Mouse (Mus musculus) neural tube, embryonic 14.5 days (tissue): Measurements from ENCODE around the gene Coq5. TPM values are rescaled to one million over a fixed set of nuclear protein-coding genes. Genes with fewer than 3 reads are reported as not detected.

Experiments used
- ATAC-seq: fragments of 200-750 bp; cut with Nextera tagmentation; 2 replicates; pipeline ENCODE4 v1.8.0; 2017; ENCODE audit warnings: low read depth, mild to moderate bottlenecking, moderate TSS enrichment, moderate library complexity
- H3K27ac ChIP-seq: fragments of 300-500 bp; sonication (generic); 2 replicates; pipeline ENCODE4 v1.5.1; 2014; ENCODE audit warnings: low read depth, mild to moderate bottlenecking, control low read depth, low read length, moderate library complexity, mixed read lengths
- H3K27me3 ChIP-seq: fragments of 300-500 bp; sonication (generic); 2 replicates; pipeline ENCODE4 v1.6.1; 2014; ENCODE audit warnings: low read length; ENCODE audit not compliant: control insufficient read depth, insufficient read depth
- H3K36me3 ChIP-seq: fragments of 300-500 bp; sonication (generic); 2 replicates; pipeline ENCODE4 v1.6.1; 2014; ENCODE audit warnings: low read length, mixed read lengths; ENCODE audit not compliant: control insufficient read depth, insufficient read depth
- H3K4me1 ChIP-seq: fragments of 300-500 bp; sonication (generic); 2 replicates; pipeline ENCODE4 v1.6.1; 2014; ENCODE audit warnings: low read length; ENCODE audit not compliant: control insufficient read depth, insufficient read depth
- H3K4me2 ChIP-seq: fragments of 300-500 bp; sonication (generic); 2 replicates; pipeline ENCODE4 v1.6.1; 2014; ENCODE audit warnings: mild to moderate bottlenecking, low read depth, low read length, control low read depth
- H3K4me3 ChIP-seq: fragments of 300-500 bp; sonication (generic); 2 replicates; pipeline ENCODE4 v1.5.1; 2014; ENCODE audit warnings: low read depth, low read length, control low read depth, mixed read lengths
- H3K9ac ChIP-seq: fragments of 300-500 bp; sonication (generic); replicated peaks from 2 replicates; pipeline ENCODE4 v1.6.1; 2014; ENCODE audit warnings: low read depth, mild to moderate bottlenecking, control low read depth, low read length, mixed read lengths
- H3K9me3 ChIP-seq: fragments of 300-500 bp; sonication (generic); 2 replicates; pipeline ENCODE4 v1.6.1; 2016; ENCODE audit warnings: low read length; ENCODE audit not compliant: control insufficient read depth
- WGBS: fragments of 180-500 bp; shearing (Covaris S2); extraction: QIAGEN DNeasy Blood & Tissue Kit; methylation state at CpG from one replicate; pipeline ENCODE4 v1.1.7; 2014; 5-methylcytosine and 5-hydroxymethylcytosine counted together
- polyA plus RNA-seq: library from polyadenylated mRNA; unstranded; fragments of >200 nt; fragmentation: Nextera tagmentation; extraction: Ambion mirVana; gene quantifications from 2 replicates; pipeline ENCODE4 v1.2.1, GENCODE M21; 2014

Gene Coq5
- polyA plus RNA-seq, 1 experiment from 2014 or later: 61.8 TPM

- 0 out of 2 replicates have a peak, but pooled peaks have one; percentile 18 for ATAC-seq
- Histone ChIP-seq H3K27ac (peak overlapping the region; percentile 81), H3K9ac (peak overlapping the region; percentile 91), H3K4me1 (peaks cover 25% of the 10 kb centered on the region), H3K4me3 (peak overlapping the region; percentile 64), H3K9me3 (no peaks in the 10 kb centered on the region), H3K27me3 (no peaks in the 10 kb centered on the region), H3K4me2 (peak overlapping the region; percentile 85), H3K36me3 (peaks cover 12% of the 10 kb centered on the region)
- under 1% methylated on average over 48 of the region's 55 CpGs for WGBS
Measured at GRCm38 (mm10) chr5:115327610-115328548, 48.4 kb downstream of the Coq5 start.

GRCm38 (mm10) chr5:115330955-115331354, 51.5 kb downstream of the Coq5 start:
- H3K4me3 ChIP-seq: no peak overlapping the region
- no peak overlapping the region for H3K27ac ChIP-seq
- peaks cover 42% of the 10 kb centered on the region for H3K36me3 ChIP-seq
- H3K9me3 ChIP-seq: no peaks in the 10 kb centered on the region
- no peak overlapping the region for H3K9ac ChIP-seq
- ATAC-seq: no peak
- H3K4me2 ChIP-seq: no peak overlapping the region
- peaks cover 22% of the 10 kb centered on the region for H3K4me1 ChIP-seq
- 89% methylated on average over 9 of the region's 9 CpGs for WGBS
- no peaks in the 10 kb centered on the region for H3K27me3 ChIP-seq

- no peak overlapping the region for H3K4me3 ChIP-seq
- 81% methylated on average over 3 of the region's 3 CpGs for WGBS
- H3K27ac ChIP-seq: no peak overlapping the region
- no peak overlapping the region for H3K4me2 ChIP-seq
- ATAC-seq: no peak
- H3K27me3 ChIP-seq: no peaks in the 10 kb centered on the region
- H3K9ac ChIP-seq: no peak overlapping the region
- H3K4me1 ChIP-seq: peaks cover 13% of the 10 kb centered on the region
- H3K36me3 ChIP-seq: peaks cover 45% of the 10 kb centered on the region
- no peaks in the 10 kb centered on the region for H3K9me3 ChIP-seq
Measured at GRCm38 (mm10) chr5:115333626-115334025, 54.2 kb downstream of the Coq5 start.

DNA sequence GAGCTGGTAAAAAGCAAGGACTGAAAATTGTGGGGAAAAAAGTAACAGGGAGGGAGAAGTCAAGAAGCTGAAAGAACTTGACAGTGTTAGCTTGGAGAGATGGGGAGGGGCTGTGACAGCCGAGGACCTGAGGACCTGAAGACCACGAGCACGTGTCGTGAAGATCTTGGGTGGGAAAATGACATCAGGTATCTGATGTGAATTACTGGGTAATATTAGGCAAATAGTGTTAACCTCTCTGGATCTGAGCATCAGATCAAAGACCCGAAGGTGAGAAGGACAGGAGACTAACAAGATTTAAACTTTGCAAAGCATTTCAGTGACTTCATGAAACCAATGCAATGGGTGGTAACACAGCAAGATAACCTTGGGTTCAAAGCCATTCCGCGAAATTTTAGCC, 60.5 kb downstream of the Coq5 start:
- no peak for ATAC-seq
- Histone ChIP-seq H3K27ac (no peak overlapping the region), H3K36me3 (peaks cover 29% of the 10 kb centered on the region), H3K4me3 (peak overlapping the region; percentile 69), H3K9me3 (no peaks in the 10 kb centered on the region), H3K27me3 (no peaks in the 10 kb centered on the region), H3K9ac (peak overlapping the region; percentile 82; the same call in 1 of the 2 replicates), H3K4me1 (peaks cover 8% of the 10 kb centered on the region), H3K4me2 (peak overlapping the region; percentile 55)
- WGBS: 37% methylated on average over 7 of the region's 7 CpGs

- peak; percentile 91 for ATAC-seq
- Histone ChIP-seq H3K9me3 (no peaks in the 10 kb centered on the region), H3K27me3 (no peaks in the 10 kb centered on the region), H3K4me3 (peak within 1 kb of the TSS; percentile 69), H3K4me2 (peak within 1 kb of the TSS; percentile 55), H3K36me3 (peaks cover 25% of the 10 kb centered on the region), H3K4me1 (peaks cover 8% of the 10 kb centered on the region), H3K27ac (peak within 1 kb of the TSS; percentile 86), H3K9ac (peak within 1 kb of the TSS; percentile 82)
- WGBS: under 1% methylated on average over 61 of the region's 62 CpGs
Measured at GRCm38 (mm10) chr5:115340577-115341313, 61.3 kb downstream of the Coq5 start, which contains the start of the genes Gatc and Triap1. Gene Gatc, minus strand, starts transcription at chr5:115341178. Gene Triap1, plus strand, starts transcription at chr5:115341225.

GRCm38 (mm10) chr5:115341314-115342165, 62.1 kb downstream of the Coq5 start:
- H3K36me3 ChIP-seq: peaks cover 20% of the 10 kb centered on the region
- WGBS: 12% methylated on average over 36 of the region's 36 CpGs
- peak; percentile 47; the same call in 1 of the 2 replicates for ATAC-seq

More at GRCm38 (mm10) chr5:115341314-115342165, 62.1 kb downstream of the Coq5 start:
- H3K9ac ChIP-seq: peak overlapping the region; percentile 82
- H3K4me2 ChIP-seq: peak overlapping the region; percentile 55
- peak overlapping the region; percentile 86; the same call in 1 of the 2 replicates for H3K27ac ChIP-seq
- H3K27me3 ChIP-seq: no peaks in the 10 kb centered on the region
- H3K4me1 ChIP-seq: peaks cover 8% of the 10 kb centered on the region
- H3K4me3 ChIP-seq: peak overlapping the region; percentile 69
- no peaks in the 10 kb centered on the region for H3K9me3 ChIP-seq

Other genes with a start within 250 kb of the Coq5 start
- gene Gm10401, start 181.4 kb upstream of the Coq5 start, polyA plus RNA-seq: 53.0 and 60.9 TPM in 2 replicates
- gene Acads, start 160.3 kb upstream of the Coq5 start, polyA plus RNA-seq: 11.3 and 11.7 TPM in 2 replicates
- gene Unc119b, start 144.7 kb upstream of the Coq5 start, polyA plus RNA-seq: 27.9 and 33.9 TPM in 2 replicates
- gene Mlec, start 121.5 kb upstream of the Coq5 start, polyA plus RNA-seq: 23.9 and 26.2 TPM in 2 replicates
- 28.1 and 30.3 TPM in 2 replicates for gene Cabp1, start 85.3 kb upstream of the Coq5 start, polyA plus RNA-seq
- gene Pop5, start 43.8 kb upstream of the Coq5 start, polyA plus RNA-seq: 116 and 121 TPM in 2 replicates
- gene Rnf10, start 6.8 kb upstream of the Coq5 start, polyA plus RNA-seq: 94.0 and 116 TPM in 2 replicates
- gene Dynll1, start 21.3 kb downstream of the Coq5 start, polyA plus RNA-seq: 1,143 and 1,163 TPM in 2 replicates
- 123 and 140 TPM in 2 replicates for gene Srsf9, start 47.5 kb downstream of the Coq5 start, polyA plus RNA-seq
- 45.4 and 53.5 TPM in 2 replicates for gene Gatc, start 61.5 kb downstream of the Coq5 start, polyA plus RNA-seq
- gene Triap1, start 61.6 kb downstream of the Coq5 start, polyA plus RNA-seq: 54.5 and 59.2 TPM in 2 replicates
- gene Cox6a1, start 69.3 kb downstream of the Coq5 start, polyA plus RNA-seq: 1,051 and 1,284 TPM in 2 replicates
- gene Msi1, start 149.9 kb downstream of the Coq5 start, polyA plus RNA-seq: 55.1 and 55.4 TPM in 2 replicates
- gene Pla2g1b, start 186.6 kb downstream of the Coq5 start, polyA plus RNA-seq: 0.58 TPM in 1 of 2 replicates, not detected in the other
- gene Sirt4, start 205.1 kb downstream of the Coq5 start, polyA plus RNA-seq: 26.0 and 32.6 TPM in 2 replicates
- gene Pxn, start 227.0 kb downstream of the Coq5 start, polyA plus RNA-seq: 8.5 and 11.1 TPM in 2 replicates